Mouse (Mus musculus): ENCODE measurements around the gene Sec16b.

DNA sequence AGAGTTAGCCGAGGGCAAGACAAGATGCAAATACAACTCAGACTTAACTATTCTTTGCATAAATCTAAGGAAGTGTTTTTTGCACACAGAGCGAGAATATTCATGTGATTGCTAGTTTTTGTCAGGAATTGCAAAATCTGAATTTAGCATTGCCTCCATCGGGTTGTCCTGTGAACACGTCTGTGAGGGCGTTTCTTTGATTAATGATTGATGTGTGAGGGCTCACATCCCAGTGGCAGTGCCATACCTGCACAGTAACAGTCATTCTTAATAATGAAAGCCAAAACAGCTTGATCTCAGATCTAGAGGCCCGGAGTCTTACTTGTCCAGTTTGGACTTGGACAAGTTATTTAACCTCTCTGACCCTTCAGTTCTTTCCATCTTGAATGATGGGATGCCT lies 3.5 kb upstream of the Sec16b start:
- TF ChIP-seq CTCF (conservative IDR thresholded peaks at IDR 0.05; ENCODE audit: low read length) (no peak), POU5F1 (IDR thresholded peaks at IDR 0.05; ENCODE audit: borderline replicate concordance, low read length) (no peak)

All from E14TG2a.4 (cell line).